ENCODE assay signal across 11 mouse cellular contexts in the genomic region with DNA sequence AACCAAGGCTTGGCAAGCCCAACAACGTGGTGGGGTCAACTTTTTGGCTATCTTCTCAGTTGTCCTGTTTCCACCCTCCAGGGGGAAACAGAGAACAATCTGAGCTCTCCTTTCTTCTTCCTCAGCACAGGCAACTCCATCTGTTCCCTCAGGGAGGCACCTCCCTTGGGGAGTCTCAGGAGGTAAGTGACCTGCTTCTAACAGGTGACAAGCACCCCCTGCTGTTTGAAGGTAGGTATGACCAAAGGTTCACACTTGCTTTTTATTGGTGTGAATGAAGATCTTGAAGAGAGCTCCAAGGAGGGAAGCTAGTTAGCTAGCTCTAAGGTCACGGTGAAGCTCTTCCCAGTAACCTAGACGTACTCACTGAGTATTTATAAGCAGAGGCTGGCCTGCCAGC. TPM values are rescaled to one million over a fixed set of nuclear protein-coding genes. Genes with fewer than 3 reads are reported as not detected.
DNase-seq lines count a peak whose midpoint lies in the region; ATAC-seq and TF ChIP-seq lines count a peak whose summit lies in the region.
"Had no signal": no experiment of that assay in that cellular context is flagged by ENCODE, and none has a peak within 500 bp of the region (broad histone marks: within the 10 kb centered on the region; RNA-seq: fewer than 3 reads in every experiment).

No protein-coding gene starts in this region.

- WGBS in kidney, embryonic 15.5 days, result 73% methylated on average over 3 of the region's 3 CpGs
- 69% methylated on average over 3 of the region's 3 CpGs for WGBS in spleen, adult 2 months

- H3K27ac ChIP-seq in kidney, embryonic 15.5 days, result no peak overlapping the region
- H3K27ac ChIP-seq in spleen, adult 2 months (ENCODE audit: insufficient read depth, low read length), result no peak overlapping the region
- H3K27ac ChIP-seq: heart, embryonic 13.5 days; liver, embryonic 13.5 days had no signal

- 0 out of 2 replicates have a peak, but pooled peaks cover 3% of the 10 kb centered on the region for H3K4me1 ChIP-seq in kidney, embryonic 15.5 days
- H3K4me1 ChIP-seq in spleen, adult 2 months (ENCODE audit: control insufficient read depth, insufficient read depth, insufficient read length), result no peaks in the 10 kb centered on the region
- H3K4me1 ChIP-seq: liver, embryonic 13.5 days had no signal

- ATAC-seq in kidney, embryonic 15.5 days (replicated peaks; ENCODE audit: low FRiP score), result no peak

- no peak for TF ChIP-seq POLR2A in spleen, adult 2 months (IDR thresholded peaks at IDR 0.05; ENCODE audit: low read depth, low read length)

- H3K9me3 ChIP-seq in kidney, embryonic 15.5 days (replicated peaks), result no peaks in the 10 kb centered on the region
- H3K9me3 ChIP-seq: heart, embryonic 13.5 days; liver, embryonic 13.5 days had no signal

- no peak overlapping the region for H3K9ac ChIP-seq in kidney, embryonic 15.5 days
- H3K9ac ChIP-seq: heart, embryonic 13.5 days; liver, embryonic 13.5 days had no signal

- H3K36me3 ChIP-seq in kidney, embryonic 15.5 days, result no peaks in the 10 kb centered on the region
- H3K36me3 ChIP-seq in spleen, adult 2 months (ENCODE audit: control insufficient read depth, insufficient read depth, low read length), result no peaks in the 10 kb centered on the region

- peak; percentile 9; the same call in 1 of the 2 replicates for TF ChIP-seq CTCF in spleen, adult 2 months (IDR thresholded peaks at IDR 0.05; ENCODE audit: extremely low read depth, insufficient read depth, insufficient read length, insufficient replicate concordance)

- no peak overlapping the region for H3K4me2 ChIP-seq in kidney, embryonic 15.5 days
- H3K4me2 ChIP-seq: heart, embryonic 13.5 days; liver, embryonic 13.5 days had no signal

- peak; percentile 8 for DNase-seq in kidney, adult 18-20 months
- DNase-seq in spleen, adult 2 months (ENCODE audit: low read depth in 1 of 2, low spot score in 2 of 2), result peak; percentile 2 to 5
- DNase-seq in spleen, adult 12 weeks (ENCODE audit: low spot score), result no peak
- DNase-seq in ZHBTc4 (ENCODE audit: low read depth, low spot score), result peak; percentile 89
- peak; percentile 22 for DNase-seq in thymus, postnatal 14 days
- no peak for DNase-seq in adrenal gland, postnatal 4 days (ENCODE audit: low spot score in 2 of 2)
- DNase-seq in frontal cortex, postnatal 25 days (ENCODE audit: low spot score in 2 of 2), result no peak
- DNase-seq: cerebellum, postnatal 10 days; liver, embryonic 13.5 days had no signal

- no peaks in the 10 kb centered on the region for H3K27me3 ChIP-seq in kidney, embryonic 15.5 days
- H3K27me3 ChIP-seq in spleen, adult 2 months (ENCODE audit: control insufficient read depth, insufficient read depth, low read length), result no peaks in the 10 kb centered on the region
- H3K27me3 ChIP-seq: heart, embryonic 13.5 days; liver, embryonic 13.5 days had no signal

- no peak overlapping the region for H3K4me3 ChIP-seq in kidney, embryonic 15.5 days (replicated peaks)
- H3K4me3 ChIP-seq in spleen, adult 2 months (ENCODE audit: extremely low read depth, insufficient read depth, insufficient read length), result no peak overlapping the region
- H3K4me3 ChIP-seq: heart, embryonic 13.5 days; liver, embryonic 13.5 days had no signal

RNA-seq across cellular contexts. Expression of a gene that starts 30.6 kb away (rescaled TPM):
- 40.2 and 41.2 TPM in 2 replicates for polyA plus RNA-seq in kidney, embryonic 15.5 days (2015; fragmentation: Nextera tagmentation; extraction: Ambion mirVana)
- 23.7 and 42.1 TPM in 2 replicates for polyA plus RNA-seq in spleen, adult 2 months (2012; rRNA removed)
- 10 to 100 TPM; 22.0 to 23.2 TPM for total RNA-seq in adrenal gland, postnatal 4 days (2021)

Comparison
In these comparisons a context has a peak if more than half of its experiments do, and no peak if none do; other contexts are left out.
1. DNase-seq: peak in kidney, adult 18-20 months (single experiment), spleen, adult 2 months (2 of 2), ZHBTc4 (single experiment) and thymus, postnatal 14 days (single experiment); none in spleen, adult 12 weeks (single experiment), adrenal gland, postnatal 4 days (0 of 2) and frontal cortex, postnatal 25 days (0 of 2).